ENCODE assay signal across 11 mouse cellular contexts in the genomic region with DNA sequence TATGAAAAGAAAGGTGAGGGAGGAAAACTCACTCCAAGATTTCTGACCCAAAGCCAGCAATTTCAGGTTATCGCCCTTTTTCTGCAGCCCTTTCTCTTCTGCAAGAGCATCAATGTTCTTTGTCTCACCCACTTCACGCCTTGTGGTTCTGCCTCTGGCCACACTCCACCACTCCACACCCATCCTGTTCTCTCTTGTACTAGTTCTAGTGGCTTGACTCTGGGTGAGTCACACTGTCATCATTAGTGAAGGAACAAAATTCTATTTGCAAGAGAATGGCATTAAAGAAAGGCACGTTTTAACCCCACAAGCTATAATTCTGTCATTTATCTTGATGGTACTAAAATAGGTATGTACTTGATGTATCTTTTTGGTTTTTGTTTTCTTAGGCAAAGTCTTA.
"Had no signal": no experiment of that assay in that cellular context is flagged by ENCODE, and none has a peak within 500 bp of the region (broad histone marks: within the 10 kb centered on the region; RNA-seq: fewer than 3 reads in every experiment).

No protein-coding gene starts in this region.

- ATAC-seq: intestine, embryonic 15.5 days; liver, embryonic 12.5 days; midbrain, embryonic 15.5 days had no signal

- DNase-seq: kidney, adult 18-20 months; kidney, postnatal 36 days; layer of hippocampus, adult 9-11 months; layer of hippocampus, postnatal 36 days; right cerebral cortex, adult 18-20 months; right cerebral cortex, postnatal 25 days; thymus, adult 18-20 months; thymus, postnatal 14 days had no signal
